Mouse (Mus musculus) heart, adult 18-20 months (tissue): ENCODE data around the gene Kcnj11. TPM values are rescaled to one million over a fixed set of nuclear protein-coding genes. Genes with fewer than 3 reads are reported as not detected.

Experiments
- DNase-seq, 2 experiments: peaks; one replicate each; pipeline ENCODE4 v3.0.0; 2021 to 2022; ENCODE audit warnings: mixed read lengths in 1 of 2
- total RNA-seq, 2 experiments: library from RNA; stranded (reverse); gene quantifications; 2 replicates each; pipeline ENCODE4 v1.2.3; 2021

The Kcnj11 gene
- total RNA-seq, 2 experiments from 2014 or later: 114 to 120 TPM

DNA sequence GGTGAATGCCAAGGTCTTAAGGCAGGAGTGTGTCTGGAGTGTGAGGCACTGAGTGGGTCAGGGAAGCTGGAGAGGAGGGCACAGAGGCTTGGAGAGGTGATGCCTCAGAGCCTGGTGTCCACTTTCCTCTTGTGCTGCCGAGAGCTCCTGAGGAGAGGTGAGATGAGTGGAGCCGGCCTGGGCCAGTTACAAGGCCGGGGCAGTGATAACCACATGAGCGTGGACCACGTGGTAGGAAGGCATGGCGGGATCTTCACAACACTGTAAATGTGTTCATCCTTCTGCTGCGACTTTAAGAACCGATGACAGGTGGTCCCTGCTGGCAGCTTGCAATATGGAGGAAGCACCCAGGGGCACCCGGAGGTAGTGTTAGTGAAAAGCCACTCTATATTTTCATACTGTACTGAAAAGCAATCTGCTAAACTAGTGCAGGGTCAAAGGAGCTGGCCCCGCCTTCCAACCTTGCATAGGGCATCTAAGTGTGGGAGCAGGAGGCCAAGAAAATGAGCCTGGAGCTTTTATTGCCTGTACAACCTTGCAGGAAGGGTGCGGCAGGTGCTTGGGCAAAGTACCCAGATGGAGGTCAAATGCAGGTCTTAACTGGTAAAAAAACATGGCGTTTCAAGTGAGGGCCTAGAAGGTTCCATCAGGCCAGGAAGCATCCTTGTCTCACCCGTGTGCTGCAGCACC, 52.5 kb downstream of the Kcnj11 start:
- no peak for DNase-seq

DNA sequence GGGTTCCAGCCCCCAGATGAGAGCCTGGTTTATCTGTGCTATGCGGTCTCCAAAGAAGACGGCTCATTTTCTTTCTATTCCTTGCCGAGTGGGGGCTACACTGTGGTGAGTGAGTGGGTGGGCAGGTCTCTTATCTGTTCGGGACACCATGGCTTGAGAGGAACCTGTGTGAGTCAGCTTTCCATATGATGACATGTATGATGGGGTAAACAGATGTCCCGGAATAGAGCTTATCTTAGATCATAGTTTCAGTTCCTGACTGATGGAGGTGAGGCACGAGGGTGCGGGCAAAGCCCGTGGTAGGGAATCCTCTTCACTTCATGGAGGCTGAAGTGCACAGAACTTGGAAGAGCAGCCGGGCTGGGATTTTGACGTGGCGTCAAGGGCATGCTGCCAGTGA, 54.7 kb downstream of the Kcnj11 start:
- no peak for DNase-seq

GRCm38 (mm10) chr7:46044106-46044505, 56.5 kb downstream of the Kcnj11 start:
- no peak for DNase-seq

Other genes starting within 250 kb of the Kcnj11 start
- gene Kdelr1, start 228.0 kb downstream of the Kcnj11 start, total RNA-seq: 100 to 1,000 TPM; 105 to 125 TPM
- 1 to 10 TPM; 1.4 to 1.5 TPM for gene Grin2d, start 222.4 kb downstream of the Kcnj11 start, total RNA-seq
- gene Syngr4, start 204.1 kb downstream of the Kcnj11 start, total RNA-seq: not detected
- gene Tmem143, start 203.8 kb downstream of the Kcnj11 start, total RNA-seq: 100 to 1,000 TPM; 124 to 125 TPM
- gene Emp3, start 179.4 kb downstream of the Kcnj11 start, total RNA-seq: 10 to 100 TPM; 19.1 to 25.0 TPM
- 1 to 10 TPM in 1 of 2 experiments, under 1 TPM in 1; 0.89 to 1.3 TPM for gene Ccdc114, start 176.7 kb downstream of the Kcnj11 start, total RNA-seq
- gene Abcc6, start 70.5 kb downstream of the Kcnj11 start, total RNA-seq: not detected
- gene Nomo1, start 67.1 kb downstream of the Kcnj11 start, total RNA-seq: 10 to 100 TPM; 88.0 to 95.9 TPM
- 10 to 100 TPM; 40.7 to 52.5 TPM for gene Abcc8, start 79.3 kb upstream of the Kcnj11 start, total RNA-seq
- gene Ush1c, start 137.7 kb upstream of the Kcnj11 start, total RNA-seq: 1 to 10 TPM; 4.5 to 4.8 TPM
- gene Otog, start 140.2 kb upstream of the Kcnj11 start, total RNA-seq: under 1 TPM; 0.05 TPM